1 mouse cellular context compared by ENCODE assay signal in genomic region chr11:59225167-59225566, GRCm38 (mm10).
TF ChIP-seq lines count a peak whose summit lies in the region.

No protein-coding gene starts in this region.

TF ChIP-seq in ES-E14, 5 proteins besides CTCF, POLR2A, EP300 and RAD21 (continued from another document):
- TF ChIP-seq CHD2 (IDR thresholded peaks at IDR 0.05; ENCODE audit: low read depth, low read length) (no peak), MAFK (IDR thresholded peaks at IDR 0.05; ENCODE audit: insufficient read depth, low read depth, low read length) (no peak), ZC3H11A (IDR thresholded peaks at IDR 0.05; ENCODE audit: borderline replicate concordance, low read depth, low read length) (no peak), ZNF384 (IDR thresholded peaks at IDR 0.05; ENCODE audit: low read depth, low read length) (no peak)
TF ChIP-seq in ES-E14: peak in this region for 0.
